Mouse (Mus musculus) bone marrow, adult 2 months (tissue): ENCODE results near the gene Kansl1.

Experiments
- CTCF ChIP-seq: fragments of 200-500 bp; IDR thresholded peaks from 2 replicates; pipeline ENCODE4 v1.5.1; 2011; ENCODE audit warnings: low read length, control low read depth; ENCODE audit not compliant: control insufficient read depth, insufficient read depth
- POLR2A ChIP-seq: fragments of 200-500 bp; IDR thresholded peaks from 2 replicates; pipeline ENCODE4 v1.6.1; 2011; ENCODE audit warnings: low read depth, mild to moderate bottlenecking, control low read depth, low read length, borderline replicate concordance; ENCODE audit not compliant: control insufficient read depth

DNA sequence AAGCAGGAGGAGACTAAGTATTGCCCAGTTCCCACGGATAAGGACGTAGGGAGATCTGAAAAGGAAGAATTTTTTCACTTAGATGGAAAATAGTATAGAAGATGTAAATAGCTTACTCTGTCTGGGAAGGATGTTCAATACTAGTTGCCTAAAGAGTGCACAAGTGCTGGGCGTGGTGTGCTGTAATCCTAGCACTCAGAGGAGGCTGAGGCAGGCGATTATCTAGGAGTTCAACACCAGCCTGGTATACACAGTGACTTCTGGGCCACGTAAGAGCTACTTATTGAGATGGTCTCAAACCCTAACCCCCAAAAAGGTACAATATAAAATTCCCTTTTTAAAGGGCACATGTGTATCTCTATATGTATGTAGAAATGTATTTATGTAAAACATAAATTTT lies 963 bp downstream of the Kansl1 start:
- TF ChIP-seq CTCF (no peak), POLR2A (no peak)
